Mouse (Mus musculus) kidney, postnatal 10 days (tissue): ENCODE data around the gene Gm8773.

Source experiments
- DNase-seq: peaks from one replicate; pipeline ENCODE4 v3.0.0; 2021; ENCODE audit warnings: mixed read lengths

Gene Gm8773

DNA sequence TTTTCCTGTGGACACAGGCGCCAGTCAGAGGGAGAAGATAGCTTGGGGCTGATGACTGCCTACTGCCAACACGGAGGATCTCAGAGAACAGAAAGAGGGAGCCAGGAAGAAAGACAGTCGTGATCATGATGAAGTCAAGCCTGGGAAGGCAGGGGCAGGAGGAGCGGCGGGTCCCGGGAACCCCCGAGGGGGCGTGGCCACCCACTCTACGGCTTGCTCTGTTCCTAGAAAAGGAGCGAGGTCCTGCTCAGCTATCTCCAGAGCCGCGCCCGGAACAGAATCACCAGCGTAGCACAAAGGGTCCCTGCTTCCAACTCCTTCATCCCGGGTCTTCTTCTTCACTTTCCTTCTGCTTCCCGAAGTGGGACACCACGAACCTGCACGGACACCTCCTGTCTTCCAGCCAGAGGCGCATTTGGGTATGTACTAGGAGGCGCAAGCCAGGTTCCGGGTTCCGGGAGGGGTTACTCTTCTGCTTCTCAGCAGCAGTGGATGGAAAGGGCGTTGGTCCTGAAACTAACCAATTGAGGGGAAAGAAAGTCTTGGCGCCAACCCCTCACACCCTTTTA, at the start of gene Gm8773:
Gene Gm8773, plus strand, starts transcription at position 51 of the 569 bp plus-strand sequence.
- DNase-seq, result peak; percentile 22

DNA sequence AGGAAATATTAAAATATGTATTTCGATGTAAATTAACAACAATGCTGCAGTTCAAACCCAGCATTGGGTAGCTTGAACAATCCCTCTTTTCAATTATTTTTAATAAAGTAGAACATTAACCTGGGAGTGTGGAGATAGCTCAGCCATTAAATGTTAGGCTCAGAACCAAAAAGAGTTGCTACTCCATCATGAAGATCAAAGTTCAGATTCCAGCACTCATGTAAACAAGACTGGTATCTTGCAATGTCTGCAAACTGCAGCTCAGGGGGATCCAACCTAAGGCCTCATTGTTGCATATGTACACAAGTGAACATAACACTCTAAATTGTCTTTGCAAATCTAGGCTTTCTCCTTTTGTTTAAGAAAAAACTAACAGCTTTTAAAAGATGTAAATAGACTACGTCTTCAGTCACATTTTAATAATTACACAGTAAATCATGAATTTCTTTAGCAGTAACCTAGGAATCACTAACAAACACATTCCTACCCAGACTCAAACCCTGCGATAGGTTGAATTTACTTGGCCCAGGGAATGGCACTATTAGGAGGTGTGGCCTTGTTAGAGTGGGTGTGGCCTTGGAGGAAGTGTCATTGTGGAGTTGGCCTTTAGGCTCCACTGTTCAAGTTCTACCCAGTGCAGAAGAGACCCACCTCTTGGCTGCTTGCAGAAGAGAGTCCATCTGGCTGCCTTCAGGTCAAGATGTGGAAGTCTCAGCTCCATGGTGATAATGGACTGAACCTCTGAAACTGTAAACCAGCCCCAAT, 39.8 kb upstream of the Gm8773 start:
- peak; percentile 42 for DNase-seq

DNA sequence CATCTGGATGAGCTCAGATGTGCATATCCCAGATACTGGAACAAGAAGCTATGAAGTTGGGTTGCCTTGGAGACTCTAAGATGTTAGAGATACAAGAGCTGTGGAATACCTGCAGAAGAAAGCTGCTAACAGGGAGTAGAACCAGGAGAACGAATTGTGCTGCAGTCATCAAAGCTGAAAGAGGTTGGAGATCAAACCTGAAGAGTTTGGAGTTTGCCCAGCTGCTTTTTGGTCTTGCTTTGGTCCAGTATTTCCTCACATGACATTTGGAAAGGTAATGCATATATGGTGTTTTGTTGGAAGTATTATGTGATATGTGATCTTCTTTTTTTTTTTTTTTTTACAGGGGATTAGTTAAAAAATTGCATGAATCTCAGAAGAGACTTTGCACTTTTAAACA, 37.5 kb upstream of the Gm8773 start:
- no peak for DNase-seq

DNA sequence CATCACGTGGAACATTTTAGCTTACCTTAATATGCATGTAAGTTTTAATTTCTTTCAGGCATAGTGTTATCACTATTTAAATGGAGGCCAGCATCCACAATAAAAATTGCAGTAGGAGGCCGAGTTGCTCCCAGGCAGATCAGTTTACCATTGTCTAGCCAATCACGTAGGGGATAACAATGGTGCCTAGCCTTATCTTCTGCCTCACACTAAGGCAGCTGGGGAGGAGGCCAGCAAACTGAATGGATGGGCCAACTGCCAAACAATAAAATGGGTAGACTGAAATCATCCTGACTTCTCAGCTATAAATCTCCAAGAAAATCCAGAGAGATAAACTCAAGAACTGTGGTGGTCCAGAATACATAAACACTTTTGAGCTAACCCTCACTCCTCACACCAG, 33.8 kb upstream of the Gm8773 start:
- no peak for DNase-seq

DNA sequence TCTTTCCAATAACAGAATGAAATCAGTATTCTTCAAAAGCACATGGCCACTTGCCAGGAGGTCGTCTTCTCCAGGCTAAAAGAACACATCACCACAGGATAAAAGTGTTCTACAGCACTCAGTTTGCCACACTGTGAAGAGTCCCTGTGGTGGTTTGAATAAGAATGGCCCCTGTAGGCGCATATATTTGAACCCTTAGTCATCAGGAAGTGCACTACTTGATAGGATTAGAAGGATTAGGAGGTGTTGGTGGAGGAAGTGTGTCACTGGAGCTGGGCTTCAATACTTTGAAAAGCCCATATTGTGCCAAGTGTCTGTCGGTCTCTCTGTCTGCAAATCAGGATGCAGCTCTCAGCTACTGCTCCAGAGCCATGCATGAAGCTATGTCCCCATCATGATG, 33.2 kb upstream of the Gm8773 start:
- DNase-seq, result no peak

DNA sequence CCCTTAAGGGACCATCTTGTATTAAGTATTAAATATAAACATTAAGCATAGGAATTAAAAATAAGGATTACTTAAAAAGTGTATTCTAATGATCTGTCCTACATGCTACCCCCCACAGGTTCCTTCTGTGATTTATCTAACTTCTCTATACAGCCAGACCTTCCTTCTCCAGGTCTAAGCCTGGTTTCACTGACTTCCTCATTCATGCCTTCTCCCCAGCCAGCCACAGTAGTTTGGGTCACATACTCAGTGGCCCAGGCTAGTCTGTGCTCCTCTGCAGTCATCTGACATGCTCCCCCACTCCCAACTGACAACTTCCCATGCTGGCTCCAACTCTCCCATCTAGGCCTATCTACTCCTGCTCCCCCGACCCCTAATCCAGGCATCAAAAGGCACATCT, 22.5 kb upstream of the Gm8773 start:
- no peak for DNase-seq

DNA sequence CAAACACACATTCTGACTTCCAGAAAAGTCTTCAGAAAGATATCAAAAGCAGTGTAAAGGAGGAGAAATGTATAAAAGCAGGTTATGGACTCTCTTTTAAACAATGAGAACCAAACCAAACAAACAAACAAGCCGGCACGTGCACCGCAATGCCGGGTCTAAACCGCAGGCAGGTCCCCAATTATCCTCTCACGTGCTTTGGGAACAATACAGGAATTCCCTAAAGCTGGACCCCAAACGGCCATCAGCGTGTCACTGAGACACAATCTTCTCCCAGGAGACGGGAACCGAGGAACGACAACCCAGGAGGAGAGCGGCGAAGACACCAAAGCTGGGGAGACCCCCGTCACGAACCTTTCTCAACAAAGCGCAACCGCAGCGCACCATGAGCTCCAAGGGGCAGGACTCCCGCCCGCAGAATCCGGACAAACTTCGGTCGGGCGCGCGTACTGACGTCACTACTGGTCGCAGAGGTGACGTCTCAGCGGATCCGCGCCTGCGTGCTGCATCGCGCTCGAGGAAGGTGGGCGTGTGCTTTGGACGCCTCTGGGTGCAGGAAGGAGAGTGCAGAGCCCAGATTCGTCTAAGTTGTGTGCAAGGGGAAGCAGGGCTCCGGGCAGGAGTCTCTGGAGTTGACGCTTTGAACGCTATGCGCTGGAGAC, 14.4 kb upstream of the Gm8773 start, which contains the start of gene Gtpbp10:
Gene Gtpbp10, minus strand, starts transcription at position 460 of the 662 bp plus-strand sequence.
- DNase-seq, result peak; percentile 96

DNA sequence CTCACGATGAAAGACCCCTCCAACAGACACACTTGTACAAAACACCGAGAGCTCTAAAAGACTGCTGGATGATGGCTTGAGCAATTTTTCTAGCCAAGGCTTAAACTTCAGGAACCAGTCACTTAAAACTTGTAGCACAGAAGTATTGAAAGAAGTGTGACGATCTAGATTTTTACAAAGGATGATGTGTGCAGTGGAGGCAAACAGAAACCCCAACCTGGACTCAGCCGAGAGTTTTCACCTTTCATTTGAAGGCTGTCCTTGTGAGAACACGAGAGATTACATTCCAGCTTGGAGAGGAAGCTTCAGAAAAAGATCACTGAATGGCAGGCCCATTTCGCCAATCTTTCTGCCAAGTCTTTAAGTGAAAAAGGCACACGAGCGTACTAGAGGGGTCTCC, 13.8 kb upstream of the Gm8773 start:
- DNase-seq, result no peak

DNA sequence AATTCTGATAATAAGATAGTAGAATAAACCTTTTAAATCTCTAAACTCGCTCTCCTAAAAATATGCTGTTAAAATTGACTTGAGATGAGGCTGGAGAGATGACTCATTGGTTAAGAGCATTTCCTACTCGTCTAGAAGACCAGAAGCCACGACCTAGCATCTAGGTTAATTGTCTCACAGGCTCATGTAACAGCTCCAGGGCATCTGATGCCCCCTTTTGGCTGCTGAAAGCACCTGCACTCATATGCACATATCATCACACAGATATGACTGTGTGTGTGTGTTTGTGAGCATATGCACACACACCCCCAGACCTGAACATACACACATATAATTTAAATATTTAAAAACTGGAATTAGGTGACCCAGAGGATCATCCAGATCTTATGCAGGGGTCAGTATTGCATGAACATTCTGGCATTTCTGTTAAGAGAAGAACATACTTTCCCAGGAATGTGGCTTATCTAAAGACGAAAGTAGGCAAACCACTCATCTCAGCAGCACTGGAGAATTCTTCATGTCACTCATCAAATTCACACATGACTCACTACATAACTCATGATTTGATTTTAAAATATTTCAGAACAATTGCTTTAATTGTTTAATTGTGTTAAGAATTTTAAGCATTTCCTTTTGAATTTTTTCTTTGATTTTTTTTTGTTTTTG, 12.4 kb upstream of the Gm8773 start:
- no peak for DNase-seq

DNA sequence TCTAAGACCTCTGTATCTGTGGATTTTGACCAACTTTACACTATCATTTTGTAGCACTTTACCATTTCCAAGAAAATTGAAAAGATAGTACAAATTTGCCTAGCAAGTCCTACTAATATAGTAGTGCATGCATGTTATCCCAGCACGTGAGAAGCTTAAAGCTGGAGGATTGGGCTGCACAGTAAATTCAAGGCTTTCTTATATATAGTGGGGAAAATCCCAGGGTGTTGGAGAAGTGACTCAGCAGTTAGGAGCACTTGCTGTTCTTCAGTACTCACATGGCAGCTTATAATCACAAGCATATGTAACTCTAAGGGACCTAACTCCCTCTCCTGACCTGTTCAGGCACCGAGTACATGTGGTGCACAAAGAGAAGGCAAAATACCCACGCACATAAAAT, 11.2 kb upstream of the Gm8773 start:
- DNase-seq, result no peak

DNA sequence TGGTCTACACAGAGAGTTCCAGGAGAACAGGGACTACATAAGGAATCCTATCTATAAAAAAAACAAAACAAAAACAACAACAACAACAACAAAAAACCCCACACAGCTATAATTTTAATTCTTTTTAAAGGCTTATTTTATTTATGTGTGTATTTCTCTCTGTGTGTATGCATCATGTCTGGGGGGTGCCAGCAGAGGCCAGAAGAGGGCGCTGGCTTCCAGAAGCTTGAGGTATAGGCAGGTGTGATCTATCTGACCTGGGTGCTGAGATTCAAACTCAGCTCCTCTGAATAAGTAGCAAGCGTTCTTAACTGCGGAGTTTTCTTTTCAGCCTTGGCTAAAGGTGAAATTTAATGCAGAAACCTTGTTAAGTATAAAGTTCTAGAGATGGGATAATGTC, 14.1 kb downstream of the Gm8773 start:
- no peak for DNase-seq

DNA sequence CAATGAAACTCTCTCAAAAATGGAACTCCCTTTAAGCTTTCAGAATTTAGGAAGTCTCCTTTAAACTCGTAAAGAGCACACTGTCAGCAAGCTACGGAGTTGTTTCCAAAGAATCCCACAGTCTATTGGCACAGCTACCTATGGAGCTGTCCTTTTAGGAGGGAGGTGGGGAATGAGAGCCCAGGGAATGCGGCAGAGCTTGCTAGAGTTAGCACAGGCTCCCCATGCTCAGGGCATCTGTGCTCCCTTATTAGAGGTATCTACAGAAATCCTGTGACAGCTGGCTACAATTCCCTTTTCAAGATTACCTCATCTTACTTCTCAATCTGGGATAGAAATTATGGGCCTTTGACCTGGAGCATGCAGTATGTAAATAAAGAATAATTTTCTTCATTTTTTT, 36.9 kb downstream of the Gm8773 start:
- DNase-seq, result no peak

DNA sequence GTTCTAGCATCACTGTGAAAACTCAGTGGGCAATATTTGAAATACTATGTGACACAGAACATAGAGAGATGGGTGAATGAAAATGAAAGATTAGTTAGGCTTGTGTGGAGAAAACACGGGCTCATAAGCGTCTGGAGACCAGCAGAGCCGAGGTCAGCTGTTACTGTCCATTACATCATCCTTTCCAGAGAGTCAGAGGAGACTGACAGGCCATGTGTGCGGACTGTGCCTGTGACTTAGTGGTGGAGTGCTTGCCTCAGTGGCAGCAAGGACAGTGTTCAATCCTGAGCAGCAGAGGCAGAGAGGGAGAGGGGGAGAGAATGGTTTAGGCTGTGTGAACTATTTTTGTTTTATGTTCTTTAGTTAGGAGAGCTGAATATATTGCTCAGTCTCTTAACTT, 44.7 kb downstream of the Gm8773 start:
- DNase-seq, result no peak

DNA sequence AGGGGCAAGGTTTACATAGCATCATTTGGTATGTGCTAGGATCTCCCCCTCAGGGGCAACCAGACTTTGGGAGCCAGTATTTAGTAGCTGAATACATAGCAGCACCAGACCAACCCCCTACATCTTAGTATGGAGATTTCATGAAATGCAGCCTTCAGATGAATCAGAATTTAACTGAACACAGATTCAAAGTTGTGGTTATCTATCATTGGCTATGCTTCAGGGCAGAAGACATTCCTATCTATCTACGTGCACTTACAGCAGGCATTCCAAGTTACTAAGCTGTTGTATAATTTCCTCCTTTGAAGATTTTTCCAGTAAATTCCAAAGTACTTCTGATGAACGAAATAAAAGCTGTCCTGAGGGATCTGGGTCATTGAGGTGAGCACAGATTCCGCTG, 51.9 kb downstream of the Gm8773 start:
- DNase-seq, result no peak
